Mouse (Mus musculus) olfactory bulb, adult 2 months (tissue): ENCODE data around the gene Ccdc86.

Experiments used
- CTCF ChIP-seq: fragments of 200-500 bp; IDR thresholded peaks from 2 replicates; pipeline ENCODE4 v1.5.1; 2012; ENCODE audit warnings: low read depth, mild to moderate bottlenecking, low read length, moderate library complexity; ENCODE audit not compliant: insufficient read depth
- POLR2A ChIP-seq: fragments of 200-500 bp; IDR thresholded peaks from 2 replicates; pipeline ENCODE4 v1.6.1; 2012; ENCODE audit warnings: mild to moderate bottlenecking, low read depth, low read length, moderate library complexity; ENCODE audit not compliant: insufficient read depth

DNA sequence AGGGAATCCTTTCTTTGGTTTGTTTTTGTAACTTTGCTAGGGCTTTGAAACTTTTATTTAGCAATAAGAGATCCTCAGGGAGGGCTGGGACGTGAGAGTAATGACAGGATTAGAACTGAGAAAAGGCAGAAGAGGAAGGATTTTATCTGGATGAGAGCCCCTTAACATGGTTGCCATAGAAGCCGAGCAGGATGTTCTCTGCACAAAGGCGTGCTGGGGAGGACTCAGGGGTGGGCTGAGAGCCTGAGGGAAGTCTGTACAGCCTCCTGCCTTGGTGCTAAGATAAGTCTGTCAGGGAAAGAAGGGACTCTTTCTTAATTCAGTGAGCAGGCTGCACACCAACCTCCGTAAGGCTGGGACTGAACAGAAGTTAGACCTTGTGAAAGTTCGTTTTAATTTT lies 14.0 kb downstream of the Ccdc86 start:
- TF ChIP-seq POLR2A = no peak
- no peak for TF ChIP-seq CTCF
